Mouse (Mus musculus) embryonic facial prominence, embryonic 15.5 days (tissue): Measurements from ENCODE around the gene Gm21964. TPM values are rescaled to one million over a fixed set of nuclear protein-coding genes. Genes with fewer than 3 reads are reported as not detected.

Source experiments
- polyA plus RNA-seq: library from polyadenylated mRNA; unstranded; fragments of >200 nt; fragmentation: Nextera tagmentation; extraction: Ambion mirVana; gene quantifications from 2 replicates; pipeline ENCODE4 v1.2.1, GENCODE M21; 2015

Gm21964 gene
- polyA plus RNA-seq, 1 experiment from 2014 or later: not detected

Other genes with a start within 250 kb of the Gm21964 start
- gene Phlpp2, start 232.7 kb upstream of the Gm21964 start, polyA plus RNA-seq: 3.3 and 3.6 TPM in 2 replicates
- 5.2 and 5.6 TPM in 2 replicates for gene Marveld3, start 139.0 kb upstream of the Gm21964 start, polyA plus RNA-seq
- 0.27 TPM in 1 of 2 replicates, not detected in the other for gene Tat, start 110.8 kb upstream of the Gm21964 start, polyA plus RNA-seq
- gene Chst4, start 61.5 kb upstream of the Gm21964 start, polyA plus RNA-seq: not detected in 2 replicates
- gene Zfp612, start 21.5 kb upstream of the Gm21964 start, polyA plus RNA-seq: 8.3 and 8.8 TPM in 2 replicates
- gene Gm17720, start 1.5 kb downstream of the Gm21964 start, polyA plus RNA-seq: not detected in 2 replicates
- 24.6 and 37.7 TPM in 2 replicates for gene Calb2, start 67.0 kb downstream of the Gm21964 start, polyA plus RNA-seq
- gene Cmtr2, start 114.5 kb downstream of the Gm21964 start, polyA plus RNA-seq: 7.5 and 7.9 TPM in 2 replicates
- gene Hydin, start 165.8 kb downstream of the Gm21964 start, polyA plus RNA-seq: 0.64 and 0.89 TPM in 2 replicates